Mouse (Mus musculus) heart, postnatal 0 days (tissue): ENCODE data around the gene Osbpl3. TPM values are rescaled to one million over a fixed set of nuclear protein-coding genes. Genes with fewer than 3 reads are reported as not detected.

Source experiments
- ATAC-seq: fragments of 200-750 bp; cut with Nextera tagmentation; 2 replicates; pipeline ENCODE4 v1.8.0; 2017; ENCODE audit warnings: low read depth, moderate number of reproducible peaks, moderate library complexity; ENCODE audit not compliant: insufficient read depth
- DNase-seq: peaks from one replicate; pipeline ENCODE4 v3.0.0-alpha.2; 2016; ENCODE audit warnings: low spot score
- H3K27ac ChIP-seq: fragments of 300-500 bp; sonication (generic); 2 replicates; pipeline ENCODE4 v1.5.1; 2014; ENCODE audit warnings: low read depth, mild to moderate bottlenecking
- H3K27me3 ChIP-seq: fragments of 300-500 bp; sonication (generic); 2 replicates; pipeline ENCODE4 v1.6.1; 2014; ENCODE audit warnings: low read length, mixed read lengths; ENCODE audit not compliant: control insufficient read depth, insufficient read depth
- H3K36me3 ChIP-seq: fragments of 300-500 bp; sonication (generic); replicated peaks from 2 replicates; pipeline ENCODE4 v1.6.1; 2014; ENCODE audit warnings: low read length, mixed read lengths; ENCODE audit not compliant: control insufficient read depth, insufficient read depth
- H3K4me1 ChIP-seq: fragments of 300-500 bp; sonication (generic); 2 replicates; pipeline ENCODE4 v1.6.1; 2014; ENCODE audit warnings: antibody characterized with exemption; ENCODE audit not compliant: control insufficient read depth, insufficient read depth
- H3K4me2 ChIP-seq: fragments of 300-500 bp; sonication (generic); 2 replicates; pipeline ENCODE4 v1.6.1; 2014; ENCODE audit warnings: low read depth, mild to moderate bottlenecking, low read length, moderate library complexity
- H3K4me3 ChIP-seq: fragments of 300-500 bp; sonication (generic); 2 replicates; pipeline ENCODE4 v1.5.1; 2014; ENCODE audit warnings: low read depth, low read length
- H3K9ac ChIP-seq: fragments of 300-500 bp; sonication (generic); replicated peaks from 2 replicates; pipeline ENCODE4 v1.6.1; 2014; ENCODE audit warnings: low read depth, low read length, mixed read lengths
- H3K9me3 ChIP-seq: fragments of 300-500 bp; sonication (generic); replicated peaks from 2 replicates; pipeline ENCODE4 v1.6.1; 2016; ENCODE audit warnings: low read length; ENCODE audit not compliant: control insufficient read depth
- CTCF ChIP-seq: IDR thresholded peaks from 2 replicates; pipeline ENCODE4 v1.5.1; 2016; ENCODE audit warnings: antibody characterized with exemption, control low read depth, low read depth
- EP300 ChIP-seq: IDR thresholded peaks from 2 replicates; pipeline ENCODE4 v1.6.1; 2016; ENCODE audit warnings: antibody characterized with exemption, low read depth
- WGBS: fragments of 180-500 bp; shearing (Covaris S2); extraction: QIAGEN DNeasy Blood & Tissue Kit; methylation state at CpG from one replicate; pipeline ENCODE4 v1.1.7; 2014; 5-methylcytosine and 5-hydroxymethylcytosine counted together
- polyA plus RNA-seq: library from polyadenylated mRNA; unstranded; fragments of >200 nt; fragmentation: Nextera tagmentation; extraction: Ambion mirVana; gene quantifications from 2 replicates; pipeline ENCODE4 v1.2.1, GENCODE M21; 2015
- total RNA-seq: library from RNA; depleted of rRNA; stranded (reverse); fragments of >200 nt; gene quantifications from 2 replicates; pipeline ENCODE4 v1.2.3, GENCODE M21; 2014; ENCODE audit warnings: low replicate concordance

The Osbpl3 gene
- total and polyA plus RNA-seq, 2 experiments from 2014 or later, result 13.9 to 20.9 TPM

GRCm38 (mm10) chr6:50490519-50490918, 34.5 kb upstream of the Osbpl3 start:
- no peak overlapping the region for H3K4me2 ChIP-seq
- no peak for DNase-seq
- H3K9me3 ChIP-seq, result no peaks in the 10 kb centered on the region
- no peak overlapping the region for H3K9ac ChIP-seq
- 75% methylated on average over 2 of the region's 2 CpGs for WGBS
- no peaks in the 10 kb centered on the region for H3K27me3 ChIP-seq
- H3K27ac ChIP-seq, result no peak overlapping the region
- no peak overlapping the region for H3K4me3 ChIP-seq
- H3K36me3 ChIP-seq, result no peaks in the 10 kb centered on the region
- no peak for ATAC-seq
- no peaks in the 10 kb centered on the region for H3K4me1 ChIP-seq
- no peak for TF ChIP-seq EP300
- TF ChIP-seq CTCF, result no peak

DNA sequence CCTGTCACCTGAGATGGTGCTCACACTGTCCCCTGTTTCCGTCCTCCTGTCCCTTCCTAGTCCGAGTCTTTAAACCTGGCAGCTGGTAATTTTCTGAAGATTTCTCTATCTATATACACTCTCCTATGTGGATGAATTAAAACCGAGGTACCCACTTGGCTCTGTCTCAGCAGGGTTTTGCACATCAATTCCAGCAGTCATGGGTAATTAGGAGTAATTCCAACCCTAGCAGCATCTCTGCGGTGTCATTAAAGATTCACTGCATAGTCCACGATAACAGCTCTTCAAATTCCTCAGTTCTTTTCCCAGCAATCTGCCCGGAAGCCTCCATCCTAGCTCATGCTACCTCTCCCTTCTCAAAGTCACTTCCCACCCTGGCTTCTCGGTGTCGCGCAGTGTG, 33.4 kb upstream of the Osbpl3 start:
- TF ChIP-seq EP300, result no peak
- no peak for TF ChIP-seq CTCF
- Histone ChIP-seq H3K4me1 (no peaks in the 10 kb centered on the region), H3K9me3 (no peaks in the 10 kb centered on the region), H3K36me3 (no peaks in the 10 kb centered on the region), H3K4me3 (no peak overlapping the region), H3K27me3 (no peaks in the 10 kb centered on the region), H3K4me2 (no peak overlapping the region), H3K9ac (no peak overlapping the region), H3K27ac (no peak overlapping the region)
- ATAC-seq (no peak), DNase-seq (no peak)
- 59% methylated on average over 9 of the region's 9 CpGs for WGBS

DNA sequence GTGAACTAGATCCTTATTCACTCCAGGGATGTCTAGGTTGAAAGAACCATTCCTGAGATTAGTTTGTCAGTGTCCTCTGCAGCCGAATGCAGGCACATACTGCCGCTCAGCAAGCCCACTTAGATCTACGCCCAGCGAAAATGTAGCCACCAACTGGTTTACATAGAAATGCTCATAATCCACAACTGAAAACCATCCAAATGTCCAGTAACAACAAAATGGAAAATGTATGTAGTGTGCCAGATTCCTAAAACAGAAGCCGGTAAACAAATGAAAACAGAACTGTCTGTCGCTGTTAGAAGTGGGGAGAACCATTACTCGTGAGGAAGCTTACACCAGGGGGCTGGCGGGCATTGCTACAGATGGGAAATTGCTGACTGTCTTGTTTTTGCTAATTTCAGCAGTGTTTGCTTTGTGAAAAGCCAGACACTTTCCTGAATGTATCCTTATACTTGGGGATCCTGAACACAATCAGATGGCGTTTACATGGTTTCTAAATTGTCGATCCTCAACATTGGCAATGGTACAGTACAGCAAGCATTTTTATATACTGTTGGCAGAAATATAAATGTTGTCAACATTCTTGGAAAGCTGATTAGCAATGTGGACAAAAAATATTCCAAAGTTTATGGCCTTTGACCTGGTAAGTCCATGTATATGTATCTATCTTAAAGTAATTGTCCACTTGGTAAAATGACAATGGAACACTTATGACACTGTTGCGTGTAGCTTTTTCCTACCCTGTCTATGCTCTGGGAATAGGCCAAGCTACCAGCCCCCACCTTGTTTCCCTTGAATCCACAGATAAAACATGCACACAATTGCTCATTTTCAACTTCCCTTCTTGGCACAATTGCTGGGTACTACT, 30.3 kb upstream of the Osbpl3 start:
- Histone ChIP-seq H3K9me3 (no peaks in the 10 kb centered on the region), H3K27ac (no peak overlapping the region), H3K4me3 (no peak overlapping the region), H3K4me1 (no peaks in the 10 kb centered on the region), H3K9ac (no peak overlapping the region), H3K27me3 (no peaks in the 10 kb centered on the region), H3K4me2 (no peak overlapping the region), H3K36me3 (no peaks in the 10 kb centered on the region)
- ATAC-seq (no peak), DNase-seq (no peak)
- 82% methylated on average over 11 of the region's 11 CpGs for WGBS
- TF ChIP-seq CTCF (no peak), EP300 (no peak)

GRCm38 (mm10) chr6:50483426-50483825, 27.4 kb upstream of the Osbpl3 start:
- no peak for TF ChIP-seq EP300
- no peak for TF ChIP-seq CTCF
- no peak for ATAC-seq
- no peak for DNase-seq
- Histone ChIP-seq H3K4me3 (no peak overlapping the region), H3K36me3 (no peaks in the 10 kb centered on the region), H3K9ac (no peak overlapping the region), H3K27me3 (no peaks in the 10 kb centered on the region), H3K4me2 (no peak overlapping the region), H3K27ac (no peak overlapping the region), H3K4me1 (no peaks in the 10 kb centered on the region), H3K9me3 (no peaks in the 10 kb centered on the region)
- 80% methylated on average over 3 of the region's 3 CpGs for WGBS

GRCm38 (mm10) chr6:50481460-50481859, 25.5 kb upstream of the Osbpl3 start:
- ATAC-seq (no peak), DNase-seq (no peak)
- Histone ChIP-seq H3K9ac (no peak overlapping the region), H3K27ac (no peak overlapping the region), H3K4me3 (no peak overlapping the region), H3K27me3 (no peaks in the 10 kb centered on the region), H3K4me1 (no peaks in the 10 kb centered on the region), H3K36me3 (no peaks in the 10 kb centered on the region), H3K9me3 (no peaks in the 10 kb centered on the region), H3K4me2 (no peak overlapping the region)
- WGBS, result 76% methylated on average over 5 of the region's 5 CpGs
- no peak for TF ChIP-seq EP300
- TF ChIP-seq CTCF, result no peak

DNA sequence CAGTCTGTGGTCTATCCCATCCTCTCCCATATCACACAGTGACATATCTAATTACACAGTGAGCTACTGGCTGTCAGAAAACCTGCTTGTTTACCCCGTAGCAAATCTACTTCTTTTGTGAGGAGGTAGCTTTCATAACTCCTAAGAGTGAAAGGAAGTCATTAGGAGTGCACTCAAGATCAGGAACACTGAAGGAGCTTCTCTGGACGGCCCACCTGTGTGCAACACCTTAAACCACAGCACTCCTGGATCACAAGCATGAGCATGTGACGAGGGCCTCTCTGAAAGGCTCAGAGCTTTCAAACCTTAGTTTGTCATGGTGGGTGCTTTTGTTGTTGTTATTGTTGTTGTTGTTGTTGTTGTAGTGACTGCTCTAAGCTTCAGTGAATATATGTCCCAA, 10.4 kb upstream of the Osbpl3 start:
- no peak overlapping the region for H3K9ac ChIP-seq
- no peak for TF ChIP-seq EP300
- TF ChIP-seq CTCF, result no peak
- DNase-seq, result no peak
- H3K4me3 ChIP-seq, result no peak overlapping the region
- no peak overlapping the region for H3K4me2 ChIP-seq
- no peaks in the 10 kb centered on the region for H3K27me3 ChIP-seq
- H3K27ac ChIP-seq, result no peak overlapping the region
- ATAC-seq, result no peak
- H3K4me1 ChIP-seq, result no peaks in the 10 kb centered on the region
- H3K9me3 ChIP-seq, result no peaks in the 10 kb centered on the region
- H3K36me3 ChIP-seq, result no peaks in the 10 kb centered on the region
- WGBS, result 63% methylated on average over 3 of the region's 3 CpGs
